Mouse (Mus musculus) heart, adult 2 months (tissue): Measurements from ENCODE around the gene Treml4. TPM values are rescaled to one million over a fixed set of nuclear protein-coding genes. Genes with fewer than 3 reads are reported as not detected.

Experiments
- DNase-seq, 2 experiments: peaks; one replicate each; pipeline ENCODE4 v3.0.0; 2021
- H3K27ac ChIP-seq: fragments of 200-600 bp; 2 replicates; pipeline ENCODE4 v1.8.1; 2022
- H3K27me3 ChIP-seq: fragments of 200-500 bp; 2 replicates; pipeline ENCODE4 v1.6.1; 2012; ENCODE audit warnings: mild to moderate bottlenecking, low read length, inconsistent platforms, mixed read lengths; ENCODE audit not compliant: control insufficient read depth, insufficient read depth
- H3K36me3 ChIP-seq: fragments of 200-500 bp; 2 replicates; pipeline ENCODE4 v1.6.1; 2012; ENCODE audit warnings: low read length, inconsistent platforms; ENCODE audit not compliant: control insufficient read depth, insufficient read depth
- H3K4me1 ChIP-seq: fragments of 200-500 bp; 2 replicates; pipeline ENCODE4 v1.6.1; 2011; ENCODE audit warnings: low read length; ENCODE audit not compliant: control insufficient read depth, insufficient read depth
- H3K4me3 ChIP-seq: fragments of 200-600 bp; 2 replicates; pipeline ENCODE4 v1.8.1; 2022
- H3K79me2 ChIP-seq: fragments of 200-500 bp; replicated peaks from 2 replicates; pipeline ENCODE4 v1.6.1; 2012; ENCODE audit warnings: mild to moderate bottlenecking, inconsistent platforms, low read length, moderate library complexity, mixed read lengths; ENCODE audit not compliant: control insufficient read depth, insufficient read depth
- H3K9ac ChIP-seq: fragments of 200-500 bp; 2 replicates; pipeline ENCODE4 v1.6.1; 2012; ENCODE audit warnings: low read depth, mild to moderate bottlenecking, control low read depth, inconsistent platforms, low read length, mixed read lengths
- CTCF ChIP-seq: fragments of 200-600 bp; IDR thresholded peaks from 2 replicates; pipeline ENCODE4 v1.8.1; 2022; ENCODE audit warnings: antibody characterized with exemption, mild to moderate bottlenecking, moderate library complexity
- EP300 ChIP-seq: fragments of 200-500 bp; IDR thresholded peaks from 2 replicates; pipeline ENCODE4 v1.6.1; 2011; ENCODE audit warnings: low read depth, low read length, control low read depth; ENCODE audit not compliant: insufficient read depth
- POLR2A ChIP-seq: fragments of 200-500 bp; IDR thresholded peaks from 2 replicates; pipeline ENCODE4 v1.6.1; 2011; ENCODE audit warnings: mild to moderate bottlenecking, low read depth, low read length, control low read depth; ENCODE audit not compliant: insufficient read depth
- WGBS: fragments of 180-500 bp; shearing (Covaris S2); methylation state at CpG from one replicate; pipeline ENCODE4 v1.1.7; 2018; 5-methylcytosine and 5-hydroxymethylcytosine counted together
- intact Hi-C: fragments of 180-260 bp; cut with DNase I; formaldehyde crosslinking; loops from one replicate; pipeline ENCODE4 v1.15.1; 2025
- polyA plus RNA-seq: library from polyadenylated mRNA; depleted of rRNA; stranded (reverse); fragments of >200 nt; gene quantifications from 2 replicates; pipeline ENCODE4 v1.2.3, GENCODE M21; 2012
- total RNA-seq, 2 experiments: library from RNA; stranded (reverse); gene quantifications; 2 replicates each; pipeline ENCODE4 v1.2.3; 2021

Gene Treml4
- total and polyA plus RNA-seq, 3 experiments, result 0.31 to 1.9 TPM; not detected in 1

- DNase-seq, result no peak
- Histone ChIP-seq H3K36me3 (no peaks in the 10 kb centered on the region), H3K9ac (no peak overlapping the region), H3K79me2 (no peaks in the 10 kb centered on the region), H3K27me3 (no peaks in the 10 kb centered on the region), H3K4me3 (no peak overlapping the region), H3K4me1 (no peaks in the 10 kb centered on the region), H3K27ac (no peak overlapping the region)
- intact Hi-C loops, result no loop called here
- TF ChIP-seq CTCF, result no peak
- TF ChIP-seq POLR2A, result no peak
Observed at GRCm38 (mm10) chr17:48268276-48268675, 4.2 kb downstream of the Treml4 start.

DNA sequence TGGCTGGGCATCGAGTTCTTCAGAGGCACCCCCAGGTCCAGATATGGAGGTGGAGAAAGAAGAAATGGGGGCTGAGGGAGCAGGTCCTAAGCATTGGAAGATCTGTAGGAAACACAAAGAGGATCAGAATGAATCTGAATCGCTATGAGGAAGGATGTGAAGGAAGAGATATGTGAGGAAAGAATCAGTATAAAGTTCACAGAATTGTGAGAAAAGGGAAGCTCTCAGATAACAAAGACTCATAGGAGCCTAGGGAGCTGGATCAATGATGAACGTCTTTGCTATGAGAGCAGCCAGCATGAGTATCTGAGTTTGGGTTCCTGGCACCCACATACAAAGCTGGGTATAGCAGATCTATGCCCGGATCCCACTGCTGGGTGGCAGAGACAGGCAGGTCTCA lies 5.7 kb downstream of the Treml4 start:
- WGBS, result 46% methylated on average over 4 of the region's 4 CpGs
- H3K4me1 ChIP-seq, result no peaks in the 10 kb centered on the region
- H3K27me3 ChIP-seq, result no peaks in the 10 kb centered on the region
- no peak for DNase-seq
- H3K4me3 ChIP-seq, result no peak overlapping the region
- no peaks in the 10 kb centered on the region for H3K79me2 ChIP-seq
- intact Hi-C loops, result no loop called here
- H3K9ac ChIP-seq, result no peak overlapping the region
- H3K36me3 ChIP-seq, result no peaks in the 10 kb centered on the region
- no peak for TF ChIP-seq EP300
- TF ChIP-seq CTCF, result no peak
- no peak overlapping the region for H3K27ac ChIP-seq

- no peaks in the 10 kb centered on the region for H3K4me1 ChIP-seq
- no peak overlapping the region for H3K27ac ChIP-seq
- H3K36me3 ChIP-seq, result no peaks in the 10 kb centered on the region
- WGBS, result 49% methylated on average over 5 of the region's 5 CpGs
- no peaks in the 10 kb centered on the region for H3K79me2 ChIP-seq
- H3K27me3 ChIP-seq, result no peaks in the 10 kb centered on the region
- no peak for DNase-seq
- no peak overlapping the region for H3K9ac ChIP-seq
- intact Hi-C loops, result no loop called here
- TF ChIP-seq EP300 (no peak), CTCF (no peak), POLR2A (no peak)
- no peak overlapping the region for H3K4me3 ChIP-seq
Observed at GRCm38 (mm10) chr17:48272158-48272557, 8.1 kb downstream of the Treml4 start.

- intact Hi-C loops, result no loop called here
- no peak overlapping the region for H3K4me3 ChIP-seq
Observed at GRCm38 (mm10) chr17:48272598-48272997, 8.5 kb downstream of the Treml4 start.

GRCm38 (mm10) chr17:48274098-48274497 lies 10.0 kb downstream of the Treml4 start:
- Histone ChIP-seq H3K27ac (no peak overlapping the region), H3K36me3 (no peaks in the 10 kb centered on the region), H3K27me3 (no peaks in the 10 kb centered on the region), H3K79me2 (no peaks in the 10 kb centered on the region), H3K9ac (no peak overlapping the region), H3K4me3 (no peak overlapping the region), H3K4me1 (no peaks in the 10 kb centered on the region)
- no peak for DNase-seq
- TF ChIP-seq EP300, result no peak
- no peak for TF ChIP-seq POLR2A
- no peak for TF ChIP-seq CTCF
- intact Hi-C loops, result loop anchor here (1.0 to 2.0 kb wide), 2 partner anchors 63 to 329 kb away; no protein-coding TSS in a partner anchor
- WGBS, result 68% methylated on average over 4 of the region's 4 CpGs

More at GRCm38 (mm10) chr17:48272598-48272997, 8.5 kb downstream of the Treml4 start:
- Histone ChIP-seq H3K4me1 (no peaks in the 10 kb centered on the region), H3K27ac (no peak overlapping the region), H3K36me3 (no peaks in the 10 kb centered on the region), H3K27me3 (no peaks in the 10 kb centered on the region), H3K9ac (no peak overlapping the region), H3K79me2 (no peaks in the 10 kb centered on the region)
- DNase-seq, result no peak
- TF ChIP-seq POLR2A, result no peak
- no peak for TF ChIP-seq EP300
- TF ChIP-seq CTCF, result no peak
- WGBS, result 86% methylated on average over 4 of the region's 4 CpGs

- Histone ChIP-seq H3K4me1 (no peaks in the 10 kb centered on the region), H3K79me2 (no peaks in the 10 kb centered on the region), H3K9ac (no peak overlapping the region), H3K36me3 (no peaks in the 10 kb centered on the region), H3K27me3 (no peaks in the 10 kb centered on the region), H3K27ac (no peak overlapping the region), H3K4me3 (no peak overlapping the region)
- DNase-seq, result peak; percentile 68 to 77
- 20% methylated on average over 6 of the region's 6 CpGs for WGBS
- intact Hi-C loops, result loop anchor here (1.0 to 2.0 kb wide), 2 partner anchors 62 to 328 kb away; no protein-coding TSS in a partner anchor
- TF ChIP-seq EP300 (no peak), CTCF (peak; percentile 94)
Observed at GRCm38 (mm10) chr17:48274885-48275284, 10.8 kb downstream of the Treml4 start.
